Mouse (Mus musculus): ENCODE data around the gene A630001G21Rik. TPM values are rescaled to one million over a fixed set of nuclear protein-coding genes. Genes with fewer than 3 reads are reported as not detected.

Gene A630001G21Rik
- total and polyA plus RNA-seq, 3 experiments: 15.4 to 24.0 TPM; not detected in 1

DNA sequence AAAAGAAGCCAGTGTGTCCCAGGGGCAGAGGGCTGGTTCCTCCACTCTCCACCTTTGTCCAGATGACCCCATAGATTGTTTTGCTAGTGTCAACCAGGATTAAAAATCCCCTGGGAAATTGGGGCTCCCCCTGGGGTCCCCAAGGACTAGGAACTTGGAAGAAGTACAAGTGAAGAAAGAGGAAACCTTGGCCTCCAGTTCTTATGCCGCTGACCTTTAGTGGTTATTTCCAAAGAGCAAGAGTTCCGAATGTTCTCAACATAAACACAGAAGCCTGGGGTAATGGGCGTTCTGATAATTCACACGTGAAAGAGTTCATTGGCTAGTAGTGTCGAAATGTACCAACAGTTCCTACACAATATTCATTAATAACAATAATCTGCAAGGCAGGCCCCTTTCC is 31.9 kb downstream of the A630001G21Rik start:
- no peaks in the 10 kb centered on the region for H3K79me2 ChIP-seq (ENCODE audit: control insufficient read depth, insufficient read depth, low read length, poor library complexity)
- TF ChIP-seq ETS1 (IDR thresholded peaks at IDR 0.05; ENCODE audit: low read depth, low read length): no peak
- TF ChIP-seq CHD1 (IDR thresholded peaks at IDR 0.05; ENCODE audit: low read depth, low read length): no peak
- no peak for TF ChIP-seq ELF1 (IDR thresholded peaks at IDR 0.05; ENCODE audit: low read depth, low read length)
- no peak for TF ChIP-seq SMC3 (IDR thresholded peaks at IDR 0.05; ENCODE audit: low read depth, low read length)
- TF ChIP-seq ZMIZ1 (IDR thresholded peaks at IDR 0.05; ENCODE audit: low read depth, low read length): no peak
- no peak for TF ChIP-seq MEF2A (IDR thresholded peaks at IDR 0.05; ENCODE audit: extremely low read depth, insufficient replicate concordance, low read depth, low read length, poor library complexity, severe bottlenecking)
- no peak for TF ChIP-seq SIN3A (IDR thresholded peaks at IDR 0.05; ENCODE audit: low read length)
- TF ChIP-seq KAT2A (conservative IDR thresholded peaks at IDR 0.05; ENCODE audit: low read depth, low read length): no peak
- no peak for TF ChIP-seq GATA1 (IDR thresholded peaks at IDR 0.05; ENCODE audit: low read depth, low read length)
- TF ChIP-seq USF1 (IDR thresholded peaks at IDR 0.05; ENCODE audit: low read depth, low read length): no peak
- no peak for TF ChIP-seq MYB (IDR thresholded peaks at IDR 0.05; ENCODE audit: low read depth, low read length)
- no peak for TF ChIP-seq ZNF384 (IDR thresholded peaks at IDR 0.05; ENCODE audit: low read depth, low read length)
- TF ChIP-seq NRF1 (IDR thresholded peaks at IDR 0.05; ENCODE audit: insufficient read depth, low read depth, low read length, poor library complexity, severe bottlenecking): no peak
- no peak for TF ChIP-seq BHLHE40 (IDR thresholded peaks at IDR 0.05; ENCODE audit: borderline replicate concordance, low read depth, low read length)
- no peak for TF ChIP-seq POLR2AphosphoS5 (IDR thresholded peaks at IDR 0.05; ENCODE audit: borderline replicate concordance, low read depth, low read length)
- no peak for TF ChIP-seq ZKSCAN1 (IDR thresholded peaks at IDR 0.05; ENCODE audit: low read depth, low read length)
- TF ChIP-seq MAFK (IDR thresholded peaks at IDR 0.05; ENCODE audit: borderline replicate concordance, low read depth, low read length): no peak
- no peak overlapping the region for H3K27ac ChIP-seq (ENCODE audit: control insufficient read depth, low read depth, low read length)
- H3K4me1 ChIP-seq (ENCODE audit: control insufficient read depth in 1 of 2, insufficient read depth in 2 of 2, low read length in 2 of 2): peaks cover 8 to 9% of the 10 kb centered on the region in 2 experiments
- no peaks in the 10 kb centered on the region for H3K36me3 ChIP-seq (ENCODE audit: control insufficient read depth in 1 of 2, insufficient read depth in 2 of 2, low read length in 2 of 2)
- H3K27me3 ChIP-seq (ENCODE audit: control insufficient read depth in 1 of 2, insufficient read depth in 2 of 2, low read length in 2 of 2): no peaks in the 10 kb centered on the region
- no peak overlapping the region for H3K4me3 ChIP-seq (ENCODE audit: control insufficient read depth in 1 of 2, insufficient read depth in 1 of 2, low read depth in 2 of 2, low read length in 2 of 2)
- no peak overlapping the region for H3K9ac ChIP-seq (ENCODE audit: control insufficient read depth, low read depth, low read length, poor library complexity, severe bottlenecking)
- no peaks in the 10 kb centered on the region for H3K9me3 ChIP-seq (replicated peaks; ENCODE audit: insufficient read depth, low read length)
- no peak for DNase-seq (ENCODE audit: low read depth, low spot score)

DNA sequence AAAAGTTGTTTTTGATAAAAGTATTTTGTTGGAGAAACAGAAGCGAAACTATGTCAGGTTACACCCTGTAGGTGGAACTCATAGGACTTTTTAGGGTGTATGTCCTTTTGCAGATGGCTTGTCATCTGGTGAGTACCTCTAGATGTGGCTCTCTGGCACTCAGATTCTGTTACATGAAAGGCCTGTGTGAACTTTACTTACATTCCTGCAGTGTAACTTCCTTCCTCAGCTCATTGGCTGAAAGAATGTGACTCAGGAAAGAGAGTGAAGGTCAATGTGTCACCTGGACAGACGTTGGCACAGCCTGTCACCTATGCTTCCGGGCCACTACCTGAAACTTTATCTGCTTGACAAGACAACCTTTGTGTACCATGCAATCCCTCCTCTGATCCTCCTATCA is 33.9 kb downstream of the A630001G21Rik start:
- Histone ChIP-seq H3K4me1 (ENCODE audit: control insufficient read depth in 1 of 2, insufficient read depth in 2 of 2, low read length in 2 of 2) (peaks cover 0 to 4% of the 10 kb centered on the region in 2 experiments; a peak in 2 of 4 replicates), H3K9ac (ENCODE audit: control insufficient read depth, low read depth, low read length, poor library complexity, severe bottlenecking) (no peak overlapping the region), H3K79me2 (ENCODE audit: control insufficient read depth, insufficient read depth, low read length, poor library complexity) (no peaks in the 10 kb centered on the region), H3K27me3 (ENCODE audit: control insufficient read depth in 1 of 2, insufficient read depth in 2 of 2, low read length in 2 of 2) (no peaks in the 10 kb centered on the region), H3K4me3 (ENCODE audit: control insufficient read depth in 1 of 2, insufficient read depth in 1 of 2, low read depth in 2 of 2, low read length in 2 of 2) (no peak overlapping the region), H3K27ac (ENCODE audit: control insufficient read depth, low read depth, low read length) (no peak overlapping the region), H3K9me3 (replicated peaks; ENCODE audit: insufficient read depth, low read length) (no peaks in the 10 kb centered on the region), H3K36me3 (ENCODE audit: control insufficient read depth in 1 of 2, insufficient read depth in 2 of 2, low read length in 2 of 2) (no peaks in the 10 kb centered on the region)
- TF ChIP-seq ELF1 (IDR thresholded peaks at IDR 0.05; ENCODE audit: low read depth, low read length) (no peak), GATA1 (IDR thresholded peaks at IDR 0.05; ENCODE audit: low read depth, low read length) (no peak), MAZ (IDR thresholded peaks at IDR 0.05; ENCODE audit: low read depth, low read length) (no peak), GABPA (IDR thresholded peaks at IDR 0.05; ENCODE audit: low read depth, low read length) (no peak), ZNF384 (IDR thresholded peaks at IDR 0.05; ENCODE audit: low read depth, low read length) (no peak), ZMIZ1 (IDR thresholded peaks at IDR 0.05; ENCODE audit: low read depth, low read length) (no peak), BHLHE40 (IDR thresholded peaks at IDR 0.05; ENCODE audit: borderline replicate concordance, low read depth, low read length) (no peak), RAD21 (IDR thresholded peaks at IDR 0.05; ENCODE audit: low read depth, low read length) (no peak), UBTF (IDR thresholded peaks at IDR 0.05; ENCODE audit: borderline replicate concordance, insufficient read depth, low read depth, low read length) (no peak), POLR2A (IDR thresholded peaks at IDR 0.05; ENCODE audit: control insufficient read depth in 1 of 2, insufficient read depth in 1 of 2, low read depth in 1 of 2, low read length in 2 of 2, poor library complexity in 1 of 2) (no peak), MEF2A (IDR thresholded peaks at IDR 0.05; ENCODE audit: extremely low read depth, insufficient replicate concordance, low read depth, low read length, poor library complexity, severe bottlenecking) (no peak), EP300 (IDR thresholded peaks at IDR 0.05; ENCODE audit: low read depth in 1 of 2, low read length in 2 of 2) (no peak), POLR2AphosphoS5 (IDR thresholded peaks at IDR 0.05; ENCODE audit: borderline replicate concordance, low read depth, low read length) (no peak), E2F4 (IDR thresholded peaks at IDR 0.05; ENCODE audit: borderline replicate concordance, low read depth, low read length) (no peak)
- no peak for DNase-seq (ENCODE audit: low read depth, low spot score)

Measured in MEL (cell line).